Mouse (Mus musculus): Measurements from ENCODE around the gene Pax5. TPM values are rescaled to one million over a fixed set of nuclear protein-coding genes. Genes with fewer than 3 reads are reported as not detected.

Gene Pax5
- polyA plus RNA-seq, 1 experiment from 2014 or later, result not detected

GRCm38 (mm10) chr4:44627890-44628289, 82.4 kb downstream of the Pax5 start:
- no peak overlapping the region for H3K4me3 ChIP-seq (ENCODE audit: low read depth, low read length)
- H3K4me1 ChIP-seq (replicated peaks; ENCODE audit: control insufficient read depth, insufficient read depth, low read length), result no peaks in the 10 kb centered on the region
- H3K27me3 ChIP-seq (replicated peaks; ENCODE audit: control insufficient read depth, insufficient read depth, low read length), result no peaks in the 10 kb centered on the region
- H3K9ac ChIP-seq (ENCODE audit: low read depth, low read length), result no peak overlapping the region
- H3K27ac ChIP-seq (ENCODE audit: low read depth, low read length), result no peak overlapping the region
- no peaks in the 10 kb centered on the region for H3K9me3 ChIP-seq (ENCODE audit: control insufficient read depth, low read length)
- ATAC-seq (replicated peaks; ENCODE audit: low FRiP score) (no peak), DNase-seq (ENCODE audit: low spot score) (no peak)
- no peak overlapping the region for H3K4me2 ChIP-seq
- H3K36me3 ChIP-seq (ENCODE audit: control insufficient read depth, insufficient read depth, low read length), result no peaks in the 10 kb centered on the region

GRCm38 (mm10) chr4:44625108-44625424, 85.2 kb downstream of the Pax5 start:
- H3K4me1 ChIP-seq (replicated peaks; ENCODE audit: control insufficient read depth, insufficient read depth, low read length), result no peaks in the 10 kb centered on the region
- 84% methylated on average over 6 of the region's 6 CpGs for WGBS
- no peaks in the 10 kb centered on the region for H3K36me3 ChIP-seq (ENCODE audit: control insufficient read depth, insufficient read depth, low read length)
- H3K4me2 ChIP-seq, result no peak overlapping the region
- ATAC-seq (replicated peaks; ENCODE audit: low FRiP score) (no peak), DNase-seq (ENCODE audit: low spot score) (no peak)
- no peaks in the 10 kb centered on the region for H3K9me3 ChIP-seq (ENCODE audit: control insufficient read depth, low read length)
- no peak overlapping the region for H3K9ac ChIP-seq (ENCODE audit: low read depth, low read length)
- no peaks in the 10 kb centered on the region for H3K27me3 ChIP-seq (replicated peaks; ENCODE audit: control insufficient read depth, insufficient read depth, low read length)
- no peak overlapping the region for H3K27ac ChIP-seq (ENCODE audit: low read depth, low read length)
- no peak overlapping the region for H3K4me3 ChIP-seq (ENCODE audit: low read depth, low read length)

- Histone ChIP-seq H3K27ac (ENCODE audit: low read depth, low read length) (no peak overlapping the region), H3K27me3 (replicated peaks; ENCODE audit: control insufficient read depth, insufficient read depth, low read length) (no peaks in the 10 kb centered on the region), H3K9ac (ENCODE audit: low read depth, low read length) (no peak overlapping the region), H3K9me3 (ENCODE audit: control insufficient read depth, low read length) (no peaks in the 10 kb centered on the region), H3K36me3 (ENCODE audit: control insufficient read depth, insufficient read depth, low read length) (no peaks in the 10 kb centered on the region), H3K4me1 (replicated peaks; ENCODE audit: control insufficient read depth, insufficient read depth, low read length) (no peaks in the 10 kb centered on the region), H3K4me2 (no peak overlapping the region), H3K4me3 (ENCODE audit: low read depth, low read length) (no peak overlapping the region)
- 83% methylated on average over 12 of the region's 12 CpGs for WGBS
- ATAC-seq (replicated peaks; ENCODE audit: low FRiP score), result no peak
- DNase-seq (ENCODE audit: low spot score), result no peak
Observed at GRCm38 (mm10) chr4:44624232-44625107, 85.8 kb downstream of the Pax5 start.

GRCm38 (mm10) chr4:44623435-44623727, 86.9 kb downstream of the Pax5 start:
- Histone ChIP-seq H3K27ac (ENCODE audit: low read depth, low read length) (no peak overlapping the region), H3K4me2 (no peak overlapping the region), H3K27me3 (replicated peaks; ENCODE audit: control insufficient read depth, insufficient read depth, low read length) (no peaks in the 10 kb centered on the region), H3K4me1 (replicated peaks; ENCODE audit: control insufficient read depth, insufficient read depth, low read length) (no peaks in the 10 kb centered on the region), H3K9me3 (ENCODE audit: control insufficient read depth, low read length) (no peaks in the 10 kb centered on the region), H3K36me3 (ENCODE audit: control insufficient read depth, insufficient read depth, low read length) (no peaks in the 10 kb centered on the region), H3K9ac (ENCODE audit: low read depth, low read length) (no peak overlapping the region), H3K4me3 (ENCODE audit: low read depth, low read length) (no peak overlapping the region)
- no peak for DNase-seq (ENCODE audit: low spot score)
- 72% methylated on average over 5 of the region's 5 CpGs for WGBS
- ATAC-seq (replicated peaks; ENCODE audit: low FRiP score), result no peak

- Histone ChIP-seq H3K4me3 (ENCODE audit: low read depth, low read length) (no peak overlapping the region), H3K4me2 (no peak overlapping the region), H3K4me1 (replicated peaks; ENCODE audit: control insufficient read depth, insufficient read depth, low read length) (no peaks in the 10 kb centered on the region), H3K9ac (ENCODE audit: low read depth, low read length) (no peak overlapping the region), H3K27ac (ENCODE audit: low read depth, low read length) (no peak overlapping the region), H3K36me3 (ENCODE audit: control insufficient read depth, insufficient read depth, low read length) (no peaks in the 10 kb centered on the region), H3K27me3 (replicated peaks; ENCODE audit: control insufficient read depth, insufficient read depth, low read length) (no peaks in the 10 kb centered on the region), H3K9me3 (ENCODE audit: control insufficient read depth, low read length) (no peaks in the 10 kb centered on the region)
- no peak for ATAC-seq (replicated peaks; ENCODE audit: low FRiP score)
- WGBS, result 85% methylated on average over 17 of the region's 17 CpGs
- no peak for DNase-seq (ENCODE audit: low spot score)
Observed at GRCm38 (mm10) chr4:44622682-44623434, 87.4 kb downstream of the Pax5 start.

GRCm38 (mm10) chr4:44620241-44620640, 90.0 kb downstream of the Pax5 start:
- 93% methylated on average over 5 of the region's 5 CpGs for WGBS
- no peak for ATAC-seq (replicated peaks; ENCODE audit: low FRiP score)
- Histone ChIP-seq H3K36me3 (ENCODE audit: control insufficient read depth, insufficient read depth, low read length) (no peaks in the 10 kb centered on the region), H3K4me2 (no peak overlapping the region), H3K27ac (ENCODE audit: low read depth, low read length) (no peak overlapping the region), H3K9ac (ENCODE audit: low read depth, low read length) (no peak overlapping the region), H3K4me3 (ENCODE audit: low read depth, low read length) (no peak overlapping the region), H3K4me1 (replicated peaks; ENCODE audit: control insufficient read depth, insufficient read depth, low read length) (no peaks in the 10 kb centered on the region), H3K9me3 (ENCODE audit: control insufficient read depth, low read length) (no peaks in the 10 kb centered on the region), H3K27me3 (replicated peaks; ENCODE audit: control insufficient read depth, insufficient read depth, low read length) (no peaks in the 10 kb centered on the region)
- DNase-seq (ENCODE audit: low spot score), result no peak

GRCm38 (mm10) chr4:44614066-44614667, 96.1 kb downstream of the Pax5 start:
- H3K27me3 ChIP-seq (replicated peaks; ENCODE audit: control insufficient read depth, insufficient read depth, low read length), result no peaks in the 10 kb centered on the region
- no peak overlapping the region for H3K4me2 ChIP-seq

GRCm38 (mm10) chr4:44612392-44612791, 97.9 kb downstream of the Pax5 start:
- Histone ChIP-seq H3K27ac (ENCODE audit: low read depth, low read length) (no peak overlapping the region), H3K4me3 (ENCODE audit: low read depth, low read length) (no peak overlapping the region), H3K27me3 (replicated peaks; ENCODE audit: control insufficient read depth, insufficient read depth, low read length) (no peaks in the 10 kb centered on the region), H3K4me2 (no peak overlapping the region), H3K36me3 (ENCODE audit: control insufficient read depth, insufficient read depth, low read length) (no peaks in the 10 kb centered on the region), H3K9me3 (ENCODE audit: control insufficient read depth, low read length) (no peaks in the 10 kb centered on the region), H3K4me1 (replicated peaks; ENCODE audit: control insufficient read depth, insufficient read depth, low read length) (no peaks in the 10 kb centered on the region), H3K9ac (ENCODE audit: low read depth, low read length) (no peak overlapping the region)
- ATAC-seq (replicated peaks; ENCODE audit: low FRiP score) (no peak), DNase-seq (ENCODE audit: low spot score) (no peak)
- 72% methylated on average over 3 of the region's 3 CpGs for WGBS

More at GRCm38 (mm10) chr4:44614066-44614667, 96.1 kb downstream of the Pax5 start:
- Histone ChIP-seq H3K27ac (ENCODE audit: low read depth, low read length) (no peak overlapping the region), H3K9ac (ENCODE audit: low read depth, low read length) (no peak overlapping the region), H3K4me1 (replicated peaks; ENCODE audit: control insufficient read depth, insufficient read depth, low read length) (no peaks in the 10 kb centered on the region), H3K9me3 (ENCODE audit: control insufficient read depth, low read length) (no peaks in the 10 kb centered on the region), H3K36me3 (ENCODE audit: control insufficient read depth, insufficient read depth, low read length) (no peaks in the 10 kb centered on the region), H3K4me3 (ENCODE audit: low read depth, low read length) (no peak overlapping the region)
- WGBS, result 82% methylated on average over 8 of the region's 8 CpGs
- DNase-seq (ENCODE audit: low spot score) (no peak), ATAC-seq (replicated peaks; ENCODE audit: low FRiP score) (no peak)
